Mouse (Mus musculus): ENCODE results near the gene Xrcc6. TPM values are rescaled to one million over a fixed set of nuclear protein-coding genes. Genes with fewer than 3 reads are reported as not detected.
"Not testable (repeated sequence)": the region's sequence is repeated elsewhere in the genome, so short reads cannot be mapped to it uniquely, and the experiment has no call there.

Gene Xrcc6
- total RNA-seq, 4 experiments from 2014 or later, result 20.6 to 24.5 (median 24.2) TPM

DNA sequence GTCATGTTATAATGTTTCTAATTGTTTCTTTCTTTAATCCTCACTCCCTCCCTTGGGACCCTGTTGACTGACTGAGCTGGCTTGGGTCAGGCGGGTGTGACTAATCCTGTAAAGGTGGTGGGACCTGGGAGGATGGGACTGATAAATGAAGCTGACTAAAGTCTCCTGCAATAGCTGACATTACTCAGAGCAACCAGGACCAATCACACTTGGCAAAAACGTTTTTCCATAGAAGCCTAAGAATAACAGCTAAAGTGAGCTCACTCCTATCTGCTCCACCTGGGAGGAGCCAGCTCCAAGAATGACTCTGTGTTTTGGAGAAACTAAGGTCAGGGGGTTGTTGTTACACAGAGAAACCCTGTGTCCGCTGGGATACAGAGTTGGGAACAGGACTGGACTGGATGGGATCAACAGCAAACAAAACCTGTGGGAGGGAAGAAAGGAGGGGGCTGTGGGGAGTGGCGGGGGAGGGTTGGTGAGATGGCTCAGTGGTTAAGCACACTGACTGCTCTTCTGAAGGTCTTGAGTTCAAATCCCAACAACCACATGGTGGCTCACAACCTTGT, 22.6 kb upstream of the Xrcc6 start:
- no peak for DNase-seq (ENCODE audit: low spot score in 2 of 2)

- no peak for DNase-seq (ENCODE audit: low spot score in 2 of 2)
Measured at GRCm38 (mm10) chr15:81966062-81966829, 21.4 kb upstream of the Xrcc6 start.

- no peak for DNase-seq (ENCODE audit: low spot score in 2 of 2)
Measured at GRCm38 (mm10) chr15:81967821-81968220, 19.8 kb upstream of the Xrcc6 start.

- no peak for DNase-seq (ENCODE audit: low spot score in 2 of 2)
Measured at GRCm38 (mm10) chr15:81968447-81968846, 19.2 kb upstream of the Xrcc6 start.

DNA sequence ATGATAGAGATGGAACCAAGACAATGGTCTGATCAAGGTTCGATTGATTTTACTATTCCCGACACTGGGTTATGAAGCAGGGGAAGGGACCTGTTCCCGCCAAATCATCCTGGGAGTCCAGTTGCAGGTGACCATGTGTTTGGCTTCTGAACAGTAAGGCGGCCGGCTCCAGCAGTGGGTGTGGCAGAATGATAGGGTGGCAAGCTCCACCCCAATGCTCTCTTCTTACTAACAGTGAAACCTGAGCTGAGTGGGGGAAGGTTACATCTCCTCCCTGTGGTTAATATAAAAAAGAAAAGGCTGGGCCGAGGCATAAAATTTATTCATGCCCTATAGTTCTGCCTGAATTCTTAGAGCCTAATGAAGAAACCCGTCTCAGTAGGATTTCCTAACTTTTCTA, 18.5 kb upstream of the Xrcc6 start:
- no peak for DNase-seq (ENCODE audit: low spot score in 2 of 2)

GRCm38 (mm10) chr15:81969635-81970034, 18.0 kb upstream of the Xrcc6 start:
- DNase-seq (ENCODE audit: low spot score in 2 of 2), result not testable (repeated sequence)

DNA sequence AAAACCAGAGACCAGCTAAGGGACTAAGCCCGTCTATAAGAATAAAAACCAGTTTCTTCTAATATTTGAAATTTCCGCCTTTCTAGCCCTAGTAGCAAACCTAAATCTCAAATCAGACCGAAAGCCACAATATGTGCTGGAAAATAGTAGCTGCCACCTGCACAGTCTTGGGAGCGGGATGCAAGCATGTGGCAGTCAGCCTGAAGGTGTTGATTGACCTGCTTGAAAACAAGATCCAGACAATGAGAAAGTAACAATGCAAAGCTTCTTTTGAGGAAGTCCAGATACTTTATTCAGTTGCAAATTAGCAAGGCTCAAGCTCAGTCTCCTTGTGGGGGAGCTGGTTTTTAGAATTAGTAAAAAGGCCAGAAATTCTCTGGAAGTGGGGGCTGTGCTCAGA, 17.1 kb upstream of the Xrcc6 start:
- not testable (repeated sequence) for DNase-seq (ENCODE audit: low spot score in 2 of 2)

GRCm38 (mm10) chr15:81975156-81975555, 12.5 kb upstream of the Xrcc6 start:
- DNase-seq (ENCODE audit: low spot score in 2 of 2), result not testable (repeated sequence)

DNA sequence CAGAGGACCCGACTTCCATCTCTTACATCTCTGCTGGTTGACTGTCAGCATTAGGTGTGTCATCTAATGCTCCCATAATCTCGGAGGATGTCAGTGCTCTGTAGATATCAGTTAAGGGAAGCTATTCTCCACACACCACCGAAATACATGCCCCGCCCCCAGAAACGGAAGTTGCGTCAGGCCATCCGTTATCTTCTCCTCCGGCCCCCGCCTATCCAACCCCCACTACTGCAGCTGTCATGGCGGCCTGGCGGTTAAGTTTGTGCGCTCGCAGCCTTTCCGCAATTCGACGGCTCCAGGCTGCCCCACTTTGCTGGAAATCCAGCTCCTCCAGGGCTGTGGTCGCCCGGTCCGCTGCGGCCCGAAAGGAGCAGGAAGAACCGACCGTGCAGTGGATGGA, 7.3 kb upstream of the Xrcc6 start, which contains the start of gene 1700029P11Rik:
Gene 1700029P11Rik, plus strand, starts transcription at position 220 of the 400 bp plus-strand sequence.
- no peak for DNase-seq (ENCODE audit: low spot score in 2 of 2)

- DNase-seq (ENCODE audit: low spot score in 2 of 2), result no peak
Measured at GRCm38 (mm10) chr15:81982173-81982572, 5.5 kb upstream of the Xrcc6 start.

DNA sequence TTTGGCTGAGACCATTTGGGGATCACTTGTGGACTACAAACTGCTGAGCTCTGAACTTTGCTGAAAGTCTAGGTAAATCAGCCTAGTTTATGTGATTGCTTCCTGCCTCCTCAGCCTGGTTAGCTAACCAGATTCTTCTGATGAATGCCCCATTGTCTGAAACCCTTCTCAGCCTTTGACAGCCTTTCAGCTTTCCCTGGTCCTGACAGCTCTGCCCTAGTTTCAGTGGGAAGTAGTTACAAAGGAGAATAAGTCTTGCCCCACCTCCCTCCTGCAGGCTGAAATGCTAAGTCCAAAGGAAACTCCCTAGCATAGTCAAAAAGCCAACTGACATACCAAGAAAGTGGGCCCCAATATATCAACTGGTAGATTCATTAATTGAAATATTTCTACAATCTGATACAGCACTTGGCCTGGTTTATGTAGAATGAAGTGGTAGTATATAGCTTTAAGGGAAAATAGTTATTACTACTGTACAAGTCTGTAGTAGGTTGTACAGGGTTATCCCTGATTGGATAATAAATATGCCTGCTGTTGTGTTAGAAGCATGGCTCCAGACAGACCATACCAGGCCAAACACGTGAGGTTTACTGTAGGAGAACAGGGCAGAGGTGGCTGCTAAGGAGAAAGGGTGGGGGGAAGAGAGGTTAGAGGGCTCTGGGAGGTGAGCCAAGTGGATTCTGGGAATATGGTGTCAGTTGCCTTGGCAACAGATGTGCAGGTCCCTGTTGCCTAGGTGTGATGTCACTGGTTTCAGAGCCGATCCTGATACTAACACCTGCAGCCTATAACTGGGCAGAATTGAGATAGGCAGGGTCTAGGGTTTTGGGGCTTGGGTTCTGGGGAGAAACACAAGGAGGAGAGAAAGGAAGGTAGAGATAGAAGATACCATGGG, 2.1 kb upstream of the Xrcc6 start:
- DNase-seq (ENCODE audit: low spot score in 2 of 2), result no peak

- peak; percentile 84 to 87 for DNase-seq (ENCODE audit: low spot score in 2 of 2)
Measured at GRCm38 (mm10) chr15:81989371-81990062, 1.9 kb downstream of the Xrcc6 start.

GRCm38 (mm10) chr15:81990549-81990948, 2.9 kb downstream of the Xrcc6 start:
- DNase-seq (ENCODE audit: low spot score in 2 of 2), result no peak

DNA sequence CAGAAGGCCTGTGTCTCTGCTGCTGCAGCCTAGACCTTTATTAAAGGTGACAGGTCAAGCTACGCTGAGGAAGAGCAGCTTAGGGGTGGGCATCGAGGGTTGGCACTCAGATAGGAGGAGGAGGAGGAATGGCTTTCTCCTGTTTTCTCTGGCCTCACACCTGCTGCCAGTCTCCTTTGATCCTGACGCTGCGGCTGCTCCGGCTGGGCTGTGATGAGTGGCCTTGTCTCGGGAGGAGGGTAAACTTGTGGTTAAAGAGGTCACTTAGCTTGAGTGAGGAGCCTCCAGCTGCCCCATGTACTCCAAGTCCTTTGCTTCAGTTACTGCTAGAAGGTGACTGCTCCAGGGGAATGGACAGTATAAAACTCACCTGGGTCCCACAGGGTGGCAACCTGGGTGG, 6.4 kb downstream of the Xrcc6 start:
- DNase-seq (ENCODE audit: low spot score in 2 of 2), result no peak

DNA sequence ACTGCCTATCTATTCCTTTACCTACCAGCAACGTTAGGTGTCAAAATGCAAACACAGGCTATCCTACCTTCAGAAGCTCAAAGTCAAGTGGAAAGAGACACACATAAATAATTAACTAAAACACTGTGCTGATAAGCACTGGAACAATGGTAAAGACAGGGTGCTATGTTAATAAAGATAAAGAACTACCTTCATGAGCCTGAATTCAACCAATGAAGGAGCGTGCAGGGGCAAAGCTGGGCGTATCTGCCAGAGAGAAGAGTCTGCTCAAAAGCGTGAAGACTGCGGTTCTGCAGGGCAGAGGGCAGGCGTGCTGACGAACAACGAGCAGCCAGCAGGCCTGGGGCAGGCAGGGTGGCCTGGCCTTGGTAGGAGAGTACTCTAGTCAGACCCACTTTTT, 16.6 kb downstream of the Xrcc6 start:
- no peak for DNase-seq (ENCODE audit: low spot score in 2 of 2)

- no peak for DNase-seq (ENCODE audit: low spot score in 2 of 2)
Measured at GRCm38 (mm10) chr15:82011947-82012346, 24.3 kb downstream of the Xrcc6 start.

- DNase-seq (ENCODE audit: low spot score in 2 of 2), result no peak
Measured at GRCm38 (mm10) chr15:82014745-82015391, 27.2 kb downstream of the Xrcc6 start.

DNA sequence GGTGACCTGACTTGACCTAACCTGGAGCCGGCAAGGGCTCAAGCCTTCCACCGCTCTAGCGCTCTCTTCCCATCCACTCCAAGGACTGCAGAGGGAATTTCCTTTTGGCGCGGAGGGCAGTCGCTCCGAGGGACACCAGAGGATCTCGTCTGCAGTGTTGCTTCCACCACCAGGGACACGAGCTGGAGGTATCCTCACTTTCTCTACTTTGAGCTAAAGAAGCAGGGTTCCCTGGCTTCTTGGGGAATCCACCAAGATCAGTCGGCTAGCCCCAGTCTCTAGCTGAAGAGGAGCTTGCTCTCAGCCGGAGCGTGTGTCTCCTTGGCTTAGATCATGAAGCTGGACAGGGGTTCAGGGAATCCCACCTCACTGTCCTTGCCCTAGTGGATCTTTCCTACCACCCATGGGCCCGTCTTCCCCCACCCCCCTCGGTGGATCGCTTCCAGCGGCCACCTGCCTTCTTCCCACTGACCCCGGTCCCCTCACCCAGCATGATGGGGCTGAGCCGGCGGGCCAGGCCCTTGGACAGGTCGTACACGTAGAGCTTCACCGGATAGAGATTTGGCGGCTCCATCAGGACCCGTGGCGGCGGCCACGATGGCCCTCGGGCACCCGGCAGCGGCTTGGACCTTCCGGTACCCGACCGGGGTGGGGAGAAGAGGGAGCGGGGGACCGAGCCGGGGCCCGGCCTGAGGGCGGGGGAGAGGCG, 27.9 kb downstream of the Xrcc6 start:
- DNase-seq (ENCODE audit: low spot score in 2 of 2), result no peak

- peak; percentile 98 for DNase-seq (ENCODE audit: low spot score in 2 of 2)
Measured at GRCm38 (mm10) chr15:82016101-82016808, 28.6 kb downstream of the Xrcc6 start.

DNA sequence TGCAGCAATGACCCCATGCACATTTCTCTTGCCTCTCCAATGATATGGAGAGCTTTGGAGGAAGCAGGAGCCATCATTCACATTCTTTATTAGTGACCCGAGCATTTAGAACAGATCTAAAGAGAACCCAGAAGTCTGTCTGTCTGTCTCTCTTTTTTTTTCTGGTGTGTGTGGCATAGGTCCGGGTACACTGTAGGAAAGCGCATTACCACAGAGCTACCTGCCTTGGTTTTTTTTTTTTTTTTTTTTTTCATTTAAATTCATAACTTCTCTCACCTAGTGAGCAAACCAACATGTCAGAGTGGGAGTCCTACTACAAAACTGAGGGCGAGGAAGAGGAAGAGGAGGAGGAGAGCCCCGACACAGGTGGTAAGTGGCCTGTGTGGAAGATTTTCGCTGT, 29.2 kb downstream of the Xrcc6 start:
- DNase-seq (ENCODE audit: low spot score in 2 of 2), result no peak
